Mouse (Mus musculus): ENCODE measurements at regions not wholly inside any gene's neighbourhood (a gene's known extent, or its start where the extent isn't known, plus 50 kb on each side); places are given as distances from the start of the nearest gene placed in this dataset.

DNA sequence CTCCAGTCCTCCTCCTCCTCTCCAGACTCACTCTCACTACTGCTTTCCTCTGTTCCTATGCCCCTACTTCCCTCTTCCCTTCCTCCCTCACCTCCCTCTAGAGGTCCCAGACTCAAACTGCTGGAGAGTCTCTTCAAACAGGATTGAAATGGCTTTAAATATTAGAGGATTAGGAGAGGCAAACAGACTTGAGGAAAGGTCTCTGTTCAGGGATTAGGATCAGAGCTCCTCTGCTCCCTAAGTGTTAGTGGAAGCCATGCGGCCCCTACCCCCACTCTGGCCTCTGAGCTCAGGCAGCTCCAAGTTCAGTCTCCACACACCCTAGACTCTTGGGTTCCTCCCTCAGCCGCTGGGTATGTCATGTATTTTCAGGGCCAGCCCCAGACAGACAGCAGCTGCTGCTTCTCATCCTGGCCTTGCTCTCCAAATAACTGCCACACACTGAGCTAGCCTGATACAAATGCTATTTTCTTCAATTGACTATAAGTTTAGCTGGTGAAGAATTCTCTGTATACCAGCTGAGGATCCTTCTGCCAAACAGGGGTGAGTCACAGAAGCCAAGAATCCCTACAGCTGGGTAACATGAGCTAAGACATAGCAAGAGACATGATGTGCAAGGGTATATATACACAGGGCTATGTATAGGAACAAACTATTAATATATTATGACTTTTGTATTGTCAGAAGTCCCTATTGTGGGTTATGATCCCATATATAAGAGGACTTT, 55.2 kb upstream of the Nxpe4 start:
- no peaks in the 10 kb centered on the region for H3K4me1 ChIP-seq (ENCODE audit: control insufficient read depth, insufficient read depth, low read length)
- H3K27me3 ChIP-seq (ENCODE audit: control insufficient read depth, insufficient read depth, low read length) = no peaks in the 10 kb centered on the region
- H3K4me3 ChIP-seq (replicated peaks; ENCODE audit: low read length) = no peak overlapping the region
- H3K4me2 ChIP-seq (replicated peaks; ENCODE audit: low read depth, low read length, severe bottlenecking) = no peak overlapping the region
- 29% methylated on average over 2 of the region's 2 CpGs for WGBS
- TF ChIP-seq POLR2A (IDR thresholded peaks at IDR 0.05; ENCODE audit: borderline replicate concordance, extremely low read depth, insufficient read depth, insufficient read length) = no peak
- no peak overlapping the region for H3K9ac ChIP-seq (ENCODE audit: low read depth, low read length, severe bottlenecking)
- peak; percentile 57 for ATAC-seq (ENCODE audit: low FRiP score, low read depth)
- no peak for DNase-seq (ENCODE audit: low spot score)
- no peaks in the 10 kb centered on the region for H3K36me3 ChIP-seq (ENCODE audit: control insufficient read depth, insufficient read depth, low read length)
- no peak overlapping the region for H3K27ac ChIP-seq (replicated peaks; ENCODE audit: low read depth, low read length)
- no peaks in the 10 kb centered on the region for H3K9me3 ChIP-seq (ENCODE audit: control insufficient read depth, low read length)

DNA sequence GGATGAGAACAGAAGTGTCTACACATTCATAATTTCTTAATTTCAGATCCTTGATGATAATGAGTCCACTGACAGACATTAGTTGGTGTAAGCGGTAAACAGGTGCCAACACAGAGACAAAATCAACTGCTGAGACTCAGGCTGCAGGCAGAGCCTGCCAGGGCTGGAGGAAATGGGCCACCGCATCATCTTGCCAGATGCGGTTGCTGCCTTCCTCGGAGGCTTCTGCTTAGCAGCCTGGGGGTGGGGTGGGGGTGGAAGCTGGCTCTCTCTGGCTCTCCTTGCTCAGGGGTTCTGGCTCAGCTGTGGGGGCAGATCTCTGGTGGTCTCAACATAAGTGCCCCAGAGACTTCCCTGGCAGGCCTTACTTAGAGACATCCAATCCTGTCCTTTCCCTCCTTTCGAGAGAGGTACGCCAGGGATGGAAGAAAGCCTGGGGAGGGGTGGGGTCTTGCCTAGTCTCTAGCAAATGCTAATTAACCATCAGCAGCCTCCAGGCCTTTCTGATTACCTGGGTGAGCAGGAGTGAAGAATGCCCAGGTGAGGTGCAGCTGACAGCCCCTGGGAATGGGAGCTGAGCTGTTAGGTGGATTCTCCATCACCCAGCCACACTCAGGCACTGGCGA, 52.7 kb upstream of the Nxpe4 start:
- H3K27ac ChIP-seq (replicated peaks; ENCODE audit: low read depth, low read length) = no peak overlapping the region
- no peaks in the 10 kb centered on the region for H3K9me3 ChIP-seq (ENCODE audit: control insufficient read depth, low read length)
- no peak for ATAC-seq (ENCODE audit: low FRiP score, low read depth)
- no peak overlapping the region for H3K4me3 ChIP-seq (replicated peaks; ENCODE audit: low read length)
- TF ChIP-seq POLR2A (IDR thresholded peaks at IDR 0.05; ENCODE audit: borderline replicate concordance, extremely low read depth, insufficient read depth, insufficient read length) = no peak
- H3K36me3 ChIP-seq (ENCODE audit: control insufficient read depth, insufficient read depth, low read length) = no peaks in the 10 kb centered on the region
- H3K27me3 ChIP-seq (ENCODE audit: control insufficient read depth, insufficient read depth, low read length) = no peaks in the 10 kb centered on the region
- no peak for DNase-seq (ENCODE audit: low spot score)
- WGBS = 34% methylated on average over 7 of the region's 7 CpGs
- H3K4me2 ChIP-seq (replicated peaks; ENCODE audit: low read depth, low read length, severe bottlenecking) = no peak overlapping the region
- H3K4me1 ChIP-seq (ENCODE audit: control insufficient read depth, insufficient read depth, low read length) = no peaks in the 10 kb centered on the region
- H3K9ac ChIP-seq (ENCODE audit: low read depth, low read length, severe bottlenecking) = no peak overlapping the region

DNA sequence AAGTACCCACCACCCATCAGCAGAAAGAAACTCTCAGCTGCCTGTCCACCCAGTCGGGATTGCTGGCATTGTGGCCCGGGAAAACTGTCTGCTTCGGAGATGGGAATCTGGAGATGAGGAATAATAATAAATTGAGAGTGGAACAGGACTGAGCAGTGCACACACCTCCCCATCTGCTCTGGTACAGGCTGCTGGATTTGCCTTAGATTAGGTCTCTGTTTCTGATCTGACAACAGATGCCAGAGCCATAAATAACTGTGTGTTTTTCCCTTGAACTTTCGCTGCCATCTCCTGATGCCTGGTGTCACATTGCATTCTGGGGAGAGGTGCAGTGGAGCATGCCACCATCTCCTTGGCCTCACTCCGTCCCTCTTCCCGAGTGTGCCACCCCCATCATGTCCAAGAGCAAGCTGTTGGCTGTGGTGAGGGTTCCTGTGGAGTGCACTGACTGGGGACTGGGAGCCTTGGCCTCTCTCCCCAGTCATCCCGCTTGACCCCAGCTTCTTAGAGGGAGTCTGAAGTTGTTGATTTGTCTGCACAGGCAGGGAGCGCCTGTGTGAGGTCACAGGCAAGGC, 50.4 kb upstream of the Nxpe4 start:
- H3K9me3 ChIP-seq (ENCODE audit: control insufficient read depth, low read length) = no peaks in the 10 kb centered on the region
- H3K27ac ChIP-seq (replicated peaks; ENCODE audit: low read depth, low read length) = no peak overlapping the region
- no peak overlapping the region for H3K9ac ChIP-seq (ENCODE audit: low read depth, low read length, severe bottlenecking)
- 33% methylated on average over 8 of the region's 8 CpGs for WGBS
- no peaks in the 10 kb centered on the region for H3K36me3 ChIP-seq (ENCODE audit: control insufficient read depth, insufficient read depth, low read length)
- no peak for ATAC-seq (ENCODE audit: low FRiP score, low read depth)
- no peak overlapping the region for H3K4me2 ChIP-seq (replicated peaks; ENCODE audit: low read depth, low read length, severe bottlenecking)
- H3K4me3 ChIP-seq (replicated peaks; ENCODE audit: low read length) = no peak overlapping the region
- TF ChIP-seq POLR2A (IDR thresholded peaks at IDR 0.05; ENCODE audit: borderline replicate concordance, extremely low read depth, insufficient read depth, insufficient read length) = no peak
- no peaks in the 10 kb centered on the region for H3K4me1 ChIP-seq (ENCODE audit: control insufficient read depth, insufficient read depth, low read length)
- no peaks in the 10 kb centered on the region for H3K27me3 ChIP-seq (ENCODE audit: control insufficient read depth, insufficient read depth, low read length)
- no peak for DNase-seq (ENCODE audit: low spot score)
